Mouse (Mus musculus) liver, embryonic 11.5 days (tissue): Measurements from ENCODE around the gene 1700037C18Rik. TPM values are rescaled to one million over a fixed set of nuclear protein-coding genes. Genes with fewer than 3 reads are reported as not detected.

Experiments used
- microRNA-seq: library from miRNA; unstranded; fragments of <30 nt; microRNA quantifications from one replicate; pipeline ENCODE4, GENCODE M21; 2017; ENCODE audit warnings: borderline number of aligned reads
- polyA plus RNA-seq: library from polyadenylated mRNA; unstranded; fragments of >200 nt; fragmentation: Nextera tagmentation; extraction: Ambion mirVana; gene quantifications from 2 replicates; pipeline ENCODE4 v1.2.1, GENCODE M21; 2014

1700037C18Rik gene
- polyA plus RNA-seq, 1 experiment from 2014 or later = 5.5 TPM

Small RNAs within 50 kb of the gene (microRNA-seq; reads per million reads assigned to microRNA genes)
- gene Gm23493 = not detected

Other genes starting within 250 kb of the 1700037C18Rik start
- gene Mefv, start 190.6 kb downstream of the 1700037C18Rik start, polyA plus RNA-seq = 0.05 and 0.21 TPM in 2 replicates
- gene Zfp263, start 164.6 kb downstream of the 1700037C18Rik start, polyA plus RNA-seq = 31.8 and 33.1 TPM in 2 replicates
- gene Olfr15, start 77.8 kb downstream of the 1700037C18Rik start, polyA plus RNA-seq = not detected in 2 replicates
- 0.47 and 0.62 TPM in 2 replicates for gene Zfp174, start 61.4 kb downstream of the 1700037C18Rik start, polyA plus RNA-seq
- 44.3 and 51.2 TPM in 2 replicates for gene Naa60, start 36.3 kb downstream of the 1700037C18Rik start, polyA plus RNA-seq
- 4.2 and 5.9 TPM in 2 replicates for gene Zfp597, start 24.1 kb downstream of the 1700037C18Rik start, polyA plus RNA-seq
- gene Gm20695, start 24.0 kb downstream of the 1700037C18Rik start, polyA plus RNA-seq = 0.88 and 3.2 TPM in 2 replicates
- gene Cluap1, start 112 bp upstream of the 1700037C18Rik start, polyA plus RNA-seq = 21.8 and 22.9 TPM in 2 replicates
- gene Nlrc3, start 67.9 kb upstream of the 1700037C18Rik start, polyA plus RNA-seq = 0.94 and 1.1 TPM in 2 replicates
- 21.3 and 24.5 TPM in 2 replicates for gene Slx4, start 95.1 kb upstream of the 1700037C18Rik start, polyA plus RNA-seq
- gene Dnase1, start 128.3 kb upstream of the 1700037C18Rik start, polyA plus RNA-seq = 3.9 and 6.0 TPM in 2 replicates
- gene Trap1, start 169.1 kb upstream of the 1700037C18Rik start, polyA plus RNA-seq = 147 and 157 TPM in 2 replicates